Mouse (Mus musculus) liver, embryonic 14.5 days (tissue): ENCODE results near the gene Spty2d1.

Experiments
- CTCF ChIP-seq: IDR thresholded peaks from 2 replicates; pipeline ENCODE4 v1.5.1; 2016; ENCODE audit warnings: antibody characterized with exemption, low read depth, control low read depth
- EP300 ChIP-seq: IDR thresholded peaks from 2 replicates; pipeline ENCODE4 v1.6.1; 2016; ENCODE audit warnings: antibody characterized with exemption, low read depth

DNA sequence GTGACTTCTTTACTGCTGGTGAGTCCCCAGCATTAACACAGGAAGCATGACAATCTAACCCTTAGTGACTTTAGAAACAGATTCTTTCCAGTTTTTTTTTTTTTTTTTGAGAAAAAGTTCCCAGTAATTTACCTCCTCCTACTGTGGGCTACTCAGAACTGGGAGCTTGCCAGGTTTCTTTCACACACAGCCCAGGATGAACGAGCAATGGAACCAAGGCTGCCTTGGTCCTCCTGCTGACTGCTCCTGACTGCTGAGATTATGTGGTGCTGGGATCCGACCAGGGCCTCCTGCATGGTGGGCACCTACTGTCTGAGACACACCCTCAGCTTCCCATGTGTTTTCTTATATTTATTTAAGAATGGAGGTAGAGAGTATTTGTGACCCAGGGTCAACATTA is 21.1 kb downstream of the Spty2d1 start:
- TF ChIP-seq CTCF (no peak), EP300 (no peak)
